Mouse (Mus musculus) lung, adult 2 months (tissue): Measurements from ENCODE around the gene Mcpt9.

Source experiments
- CTCF ChIP-seq: fragments of 200-500 bp; IDR thresholded peaks from 2 replicates; pipeline ENCODE4 v1.5.1; 2011; ENCODE audit warnings: mild to moderate bottlenecking, low read length, control low read depth; ENCODE audit not compliant: insufficient read depth
- POLR2A ChIP-seq: fragments of 200-500 bp; IDR thresholded peaks from 2 replicates; pipeline ENCODE4 v1.6.1; 2011; ENCODE audit warnings: low read depth, mild to moderate bottlenecking, control low read depth, low read length, borderline replicate concordance; ENCODE audit errors: extremely low read depth

DNA sequence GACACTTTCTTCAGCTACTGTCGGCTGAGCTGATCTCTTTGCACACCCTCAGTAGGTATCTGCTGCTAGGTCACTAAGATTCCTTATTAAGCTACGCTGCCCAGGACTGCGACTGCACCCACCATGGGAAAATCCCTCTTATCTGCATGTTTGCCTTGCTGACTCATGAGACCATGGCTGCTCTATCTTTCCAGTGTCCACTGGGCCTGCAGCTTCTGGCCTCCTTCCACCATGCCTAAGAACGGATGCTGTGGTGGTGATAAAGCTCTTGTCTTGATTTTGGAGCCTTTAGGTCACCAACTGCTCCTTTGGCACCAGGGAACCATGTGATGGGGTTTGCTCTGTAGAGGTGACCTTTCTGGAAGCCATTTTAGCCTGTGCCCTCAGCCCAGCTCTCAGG lies 27.4 kb upstream of the Mcpt9 start:
- TF ChIP-seq CTCF (no peak), POLR2A (no peak)
